Mouse (Mus musculus): ENCODE measurements around the gene Kif6.

- TF ChIP-seq CTCF (conservative IDR thresholded peaks at IDR 0.05; ENCODE audit: insufficient read depth, insufficient read length, low read depth, low read length) (no peak), POLR2A (IDR thresholded peaks at IDR 0.05; ENCODE audit: low read depth, low read length) (no peak)
Measured at GRCm38 (mm10) chr17:49684146-49684545, 69.2 kb downstream of the Kif6 start.
